Mouse (Mus musculus) ES-E14 (cell line): ENCODE data around the gene Osbp. TPM values are rescaled to one million over a fixed set of nuclear protein-coding genes. Genes with fewer than 3 reads are reported as not detected.

Experiments used
- DNase-seq: peaks from one replicate; pipeline ENCODE4 v3.0.0-alpha.2; 2013; ENCODE audit warnings: low read depth, low spot score
- H3K27ac ChIP-seq: 2 replicates; pipeline ENCODE4 v1.5.1; 2012; ENCODE audit warnings: low read depth, mild to moderate bottlenecking, low read length, moderate library complexity, mixed read lengths; ENCODE audit not compliant: poor library complexity, insufficient read depth, severe bottlenecking
- H3K36me3 ChIP-seq: 2 replicates; pipeline ENCODE4 v1.6.1; 2012; ENCODE audit warnings: mild to moderate bottlenecking, low read length, moderate library complexity, mixed read lengths; ENCODE audit not compliant: control insufficient read depth, poor library complexity, insufficient read depth, severe bottlenecking
- H3K4me1 ChIP-seq, 2 experiments: fragments of 150-350 bp in 1 of 2; sonication (generic) in 1 of 2; 2 replicates each; pipeline ENCODE4 v1.6.1; 2012; ENCODE audit warnings: low read length in 2 of 2, mild to moderate bottlenecking in 1 of 2, mixed read lengths in 1 of 2; ENCODE audit not compliant: control insufficient read depth in 2 of 2, insufficient read depth in 2 of 2, poor library complexity in 1 of 2
- H3K4me3 ChIP-seq, 2 experiments: fragments of 150-350 bp in 1 of 2; sonication (generic) in 1 of 2; 2 replicates each; pipeline ENCODE4 v1.5.1; 2012; ENCODE audit warnings: low read length in 2 of 2, low read depth in 1 of 2, mild to moderate bottlenecking in 1 of 2, mixed read lengths in 1 of 2; ENCODE audit not compliant: insufficient read depth in 1 of 2, poor library complexity in 1 of 2, severe bottlenecking in 1 of 2
- H3K9ac ChIP-seq: 2 replicates; pipeline ENCODE4 v1.6.1; 2012; ENCODE audit warnings: low read depth, mild to moderate bottlenecking, low read length, mixed read lengths; ENCODE audit not compliant: poor library complexity, insufficient read depth, severe bottlenecking
- H3K9me3 ChIP-seq: fragments of 150-350 bp; sonication (generic); 2 replicates; pipeline ENCODE4 v1.6.1; 2012; ENCODE audit warnings: low read depth, mild to moderate bottlenecking, low read length; ENCODE audit not compliant: control insufficient read depth, insufficient read depth
- CHD2 ChIP-seq: IDR thresholded peaks from 2 replicates; pipeline ENCODE4 v1.6.1; 2014; ENCODE audit warnings: mild to moderate bottlenecking, low read depth, low read length, inconsistent platforms
- HCFC1 ChIP-seq: IDR thresholded peaks from 2 replicates; pipeline ENCODE4 v1.6.1; 2012; ENCODE audit warnings: low read length, inconsistent platforms, borderline replicate concordance; ENCODE audit not compliant: insufficient read depth
- MAFK ChIP-seq: IDR thresholded peaks from 2 replicates; pipeline ENCODE4 v1.6.1; 2014; ENCODE audit warnings: mild to moderate bottlenecking, low read depth, low read length, inconsistent platforms; ENCODE audit not compliant: insufficient read depth
- ZC3H11A ChIP-seq: IDR thresholded peaks from 2 replicates; pipeline ENCODE4 v1.6.1; 2012; ENCODE audit warnings: low read depth, mild to moderate bottlenecking, inconsistent platforms, low read length, borderline replicate concordance
- ZNF384 ChIP-seq: IDR thresholded peaks from 2 replicates; pipeline ENCODE4 v1.6.1; 2012; ENCODE audit warnings: low read depth, low read length, inconsistent platforms
- in situ Hi-C, 2 experiments: fragments of 600-800 bp; cut with MboI; formaldehyde crosslinking; loops; one replicate each; pipeline ENCODE4 v1.15.1; 2025; ENCODE audit warnings: low sequenced_read_pairs in 2 of 2, inconsistent platforms in 1 of 2; ENCODE audit not compliant: unreplicated experiment in 2 of 2
- total RNA-seq: library from RNA; depleted of rRNA; stranded (reverse); fragments of 300-350 nt; gene quantifications from 2 replicates; pipeline ENCODE4 v1.2.3, GENCODE M21; 2012

Osbp gene
- total RNA-seq, 1 experiment: 18.5 TPM

DNA sequence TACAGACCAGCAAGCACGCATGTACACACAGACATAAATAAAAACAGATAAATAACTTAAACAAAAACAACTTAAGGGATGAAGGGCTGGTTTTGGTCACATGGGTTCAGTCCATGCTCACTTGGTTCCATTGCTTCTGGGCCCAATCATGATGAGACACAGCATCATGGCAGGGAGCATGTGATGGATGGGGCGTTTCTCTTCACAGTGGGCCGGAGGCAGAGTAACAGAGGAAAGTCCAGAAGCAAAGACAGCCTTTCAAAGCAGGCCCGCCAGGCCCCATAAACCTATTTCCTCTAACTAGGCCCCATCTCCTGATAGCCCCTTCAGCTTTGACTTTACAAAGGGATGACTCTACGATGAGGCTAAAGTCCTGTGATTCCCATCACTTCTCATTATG is 9.1 kb upstream of the Osbp start:
- Histone ChIP-seq H3K9ac (no peak overlapping the region), H3K4me1 (peaks cover 0 to 2% of the 10 kb centered on the region in 2 experiments; a peak in 1 of 4 replicates), H3K36me3 (no peaks in the 10 kb centered on the region), H3K4me3 (no peak overlapping the region), H3K9me3 (no peaks in the 10 kb centered on the region), H3K27ac (no peak overlapping the region)
- no peak for DNase-seq
- in situ Hi-C loops: no loop called here
- TF ChIP-seq ZNF384 (no peak), HCFC1 (no peak), ZC3H11A (no peak), MAFK (no peak), CHD2 (no peak)

DNA sequence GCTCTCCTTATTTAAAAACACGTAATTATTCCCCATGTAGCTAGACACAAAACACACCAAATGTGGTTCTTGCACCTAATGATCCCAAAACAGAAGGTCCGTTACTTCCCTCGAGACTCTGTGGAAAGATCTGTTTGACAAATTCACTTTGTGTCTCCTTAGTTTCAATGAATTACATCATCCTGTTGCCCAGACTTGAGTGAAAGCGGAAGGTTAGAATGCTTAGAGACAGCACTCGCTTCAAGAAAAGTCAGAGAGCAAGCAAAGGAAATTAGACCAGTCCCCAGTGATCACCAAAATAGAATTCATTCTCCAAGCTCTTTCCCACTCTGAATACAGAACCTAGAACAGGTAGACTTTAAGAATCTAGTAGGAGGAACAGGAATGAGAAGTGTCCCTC is 8.3 kb upstream of the Osbp start:
- H3K4me3 ChIP-seq: no peak overlapping the region
- H3K36me3 ChIP-seq: no peaks in the 10 kb centered on the region
- DNase-seq: no peak
- H3K9me3 ChIP-seq: no peaks in the 10 kb centered on the region
- H3K27ac ChIP-seq: no peak overlapping the region
- H3K4me1 ChIP-seq: no peaks in the 10 kb centered on the region
- in situ Hi-C loops: no loop called here
- no peak for TF ChIP-seq MAFK
- TF ChIP-seq HCFC1: no peak
- no peak for TF ChIP-seq ZNF384
- TF ChIP-seq CHD2: no peak
- no peak for TF ChIP-seq ZC3H11A
- H3K9ac ChIP-seq: no peak overlapping the region

DNA sequence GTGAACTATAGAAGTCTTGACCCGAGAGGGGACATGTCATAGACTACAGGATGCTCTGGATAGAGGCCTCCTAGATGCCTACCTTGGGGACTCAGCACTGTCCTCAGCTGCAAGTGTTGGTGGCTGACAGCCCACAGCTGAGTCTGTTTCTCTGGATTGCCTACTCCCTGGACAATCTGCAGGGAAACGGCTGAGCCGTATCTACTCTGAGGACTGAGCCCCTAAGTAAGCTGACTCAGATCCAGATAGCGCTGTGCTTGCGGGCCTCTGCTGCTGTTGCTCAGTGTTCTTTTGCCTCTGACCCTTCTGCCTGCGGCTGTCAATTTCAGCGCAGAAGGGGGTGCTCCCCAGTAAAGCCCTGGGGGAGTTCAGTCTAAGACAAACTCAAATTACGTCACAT is 7.9 kb upstream of the Osbp start:
- no peaks in the 10 kb centered on the region for H3K36me3 ChIP-seq
- no peak overlapping the region for H3K9ac ChIP-seq
- TF ChIP-seq ZC3H11A (no peak), CHD2 (no peak), HCFC1 (no peak), MAFK (no peak), ZNF384 (no peak)
- no peak for DNase-seq
- no peaks in the 10 kb centered on the region for H3K4me1 ChIP-seq
- H3K4me3 ChIP-seq: no peak overlapping the region
- H3K9me3 ChIP-seq: no peaks in the 10 kb centered on the region
- no peak overlapping the region for H3K27ac ChIP-seq
- in situ Hi-C loops: no loop called here

DNA sequence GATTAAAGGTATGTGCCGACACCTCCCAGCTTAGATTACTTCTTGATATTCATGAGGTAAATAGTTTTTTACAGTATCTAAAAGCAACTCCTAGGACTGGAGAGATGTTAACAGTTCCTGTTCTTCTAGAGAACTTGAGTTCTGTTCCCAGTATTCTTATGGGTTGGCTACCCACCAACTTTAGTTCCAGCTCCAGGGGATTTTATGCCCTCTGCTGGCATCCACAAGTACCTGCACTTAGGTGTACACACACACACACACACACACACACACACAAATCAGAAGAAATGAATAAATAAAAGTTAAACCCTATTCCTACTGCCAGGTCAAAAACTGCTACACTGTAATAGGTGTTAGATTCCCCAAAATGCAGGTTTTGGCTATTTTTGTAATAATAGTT is 1.5 kb upstream of the Osbp start:
- in situ Hi-C loops: no loop called here
- Histone ChIP-seq H3K27ac (no peak overlapping the region), H3K9ac (no peak overlapping the region), H3K36me3 (no peaks in the 10 kb centered on the region), H3K9me3 (no peaks in the 10 kb centered on the region), H3K4me1 (peaks cover 0 to 4% of the 10 kb centered on the region in 2 experiments; a peak in 2 of 4 replicates), H3K4me3 (peak overlapping the region in 1 of 2 experiments; percentile 82; a peak in 2 of 4 replicates)
- no peak for DNase-seq
- no peak for TF ChIP-seq CHD2
- no peak for TF ChIP-seq MAFK
- TF ChIP-seq HCFC1: no peak
- no peak for TF ChIP-seq ZC3H11A
- TF ChIP-seq ZNF384: no peak

DNA sequence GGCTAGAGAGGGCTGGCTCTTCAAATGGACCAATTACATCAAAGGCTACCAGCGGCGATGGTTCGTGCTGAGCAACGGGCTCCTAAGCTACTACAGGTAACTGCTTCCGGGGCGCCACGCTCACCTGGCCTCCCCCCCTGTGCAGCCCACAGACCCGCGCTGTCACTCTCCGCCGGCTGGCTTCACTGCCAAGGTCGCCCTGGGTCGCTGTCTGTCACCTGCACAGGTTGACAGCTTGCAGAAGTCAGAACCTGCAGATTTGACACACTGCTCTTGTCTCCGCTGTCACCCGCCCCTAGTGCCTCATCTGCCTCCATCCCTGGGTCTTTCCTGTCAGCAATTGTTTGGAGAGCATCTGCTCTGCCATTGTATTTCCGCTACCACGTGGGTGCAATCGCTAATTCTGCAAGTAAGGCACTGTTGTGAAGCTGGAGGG is 478 bp downstream of the Osbp start:
- H3K9me3 ChIP-seq: no peaks in the 10 kb centered on the region
- peaks cover 4% of the 10 kb centered on the region for H3K36me3 ChIP-seq
- peaks cover 0 to 4% of the 10 kb centered on the region in 2 experiments; a peak in 2 of 4 replicates for H3K4me1 ChIP-seq
- TF ChIP-seq ZNF384 (no peak), ZC3H11A (no peak), HCFC1 (no peak), MAFK (no peak), CHD2 (no peak)
- DNase-seq: peak; percentile 19
- no peak overlapping the region for H3K27ac ChIP-seq
- H3K9ac ChIP-seq: peak overlapping the region; percentile 81
- in situ Hi-C loops: no loop called here
- peak overlapping the region; percentile 81 to 82 for H3K4me3 ChIP-seq
